Comparison of ENCODE assay signal across 17 mouse cellular contexts in the genomic region with DNA sequence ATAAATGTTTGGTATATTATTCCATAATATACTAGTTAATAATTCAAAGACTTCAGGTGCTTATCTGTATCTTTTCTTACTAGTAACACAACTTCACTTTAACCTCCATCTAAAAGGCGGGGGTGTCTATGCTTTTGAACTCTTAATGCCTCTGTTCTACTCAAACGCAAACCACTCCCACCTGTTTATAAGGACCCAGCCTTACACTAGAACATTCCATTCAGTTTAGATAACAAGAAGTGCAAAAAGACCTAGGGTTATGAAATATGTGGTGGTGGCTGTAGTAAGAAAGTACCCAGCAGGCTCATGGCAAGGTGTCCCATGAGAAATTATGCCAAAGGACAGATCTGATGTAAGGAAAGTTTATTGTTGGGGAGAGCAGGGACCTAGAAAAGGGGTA.
"Had no signal": no experiment of that assay in that cellular context is flagged by ENCODE, and none has a peak within 500 bp of the region (broad histone marks: within the 10 kb centered on the region; RNA-seq: fewer than 3 reads in every experiment).

No protein-coding gene starts in this region.

- H3K4me3 ChIP-seq: liver, embryonic 13.5 days; liver, embryonic 15.5 days; megakaryocyte, embryonic 14.5 days; midbrain, embryonic 13.5 days; midbrain, embryonic 15.5 days; neural tube, embryonic 12.5 days; stomach, embryonic 15.5 days had no signal

- H3K27ac ChIP-seq: liver, embryonic 13.5 days; liver, embryonic 15.5 days; macrophage; midbrain, embryonic 13.5 days; midbrain, embryonic 15.5 days; neural tube, embryonic 12.5 days; stomach, embryonic 15.5 days; stomach, postnatal 0 days had no signal

- DNase-seq: liver; liver, embryonic 13.5 days; liver, postnatal 0 days; right cerebral cortex, postnatal 14 days; thymus, adult 2 months; thymus, postnatal 25 days; thymus, postnatal 4 days had no signal

- H3K9ac ChIP-seq: liver, embryonic 13.5 days; liver, embryonic 15.5 days; liver, postnatal 0 days; midbrain, embryonic 13.5 days; midbrain, embryonic 15.5 days; neural tube, embryonic 12.5 days; stomach, embryonic 15.5 days had no signal

- H3K4me1 ChIP-seq: liver, embryonic 13.5 days; liver, embryonic 15.5 days; megakaryocyte, embryonic 14.5 days; midbrain, embryonic 13.5 days; midbrain, embryonic 15.5 days; neural tube, embryonic 12.5 days; stomach, embryonic 15.5 days had no signal

- H3K9me3 ChIP-seq: liver, embryonic 13.5 days; liver, embryonic 15.5 days; megakaryocyte, embryonic 14.5 days; midbrain, embryonic 13.5 days; midbrain, embryonic 15.5 days; neural tube, embryonic 12.5 days; stomach, embryonic 15.5 days had no signal

- H3K4me2 ChIP-seq: liver, embryonic 11.5 days; liver, embryonic 13.5 days; liver, embryonic 15.5 days; midbrain, embryonic 11.5 days; midbrain, embryonic 13.5 days; midbrain, embryonic 15.5 days; neural tube, embryonic 12.5 days; stomach, embryonic 15.5 days had no signal

- H3K27me3 ChIP-seq: liver, embryonic 13.5 days; liver, embryonic 15.5 days; megakaryocyte, embryonic 14.5 days; midbrain, embryonic 13.5 days; midbrain, embryonic 15.5 days; neural tube, embryonic 12.5 days; stomach, embryonic 15.5 days had no signal

- H3K36me3 ChIP-seq: liver, embryonic 13.5 days; liver, embryonic 15.5 days; midbrain, embryonic 13.5 days; midbrain, embryonic 15.5 days; neural tube, embryonic 12.5 days; stomach, embryonic 15.5 days had no signal

- ATAC-seq: liver, postnatal 0 days; midbrain, embryonic 13.5 days; midbrain, embryonic 15.5 days had no signal
